Mouse (Mus musculus) forebrain, embryonic 16.5 days (tissue): ENCODE measurements around the gene Pdzrn3. TPM values are rescaled to one million over a fixed set of nuclear protein-coding genes. Genes with fewer than 3 reads are reported as not detected.

Source experiments
- ATAC-seq: fragments of 200-750 bp; cut with Nextera tagmentation; 2 replicates; pipeline ENCODE4 v1.8.0; 2017; ENCODE audit warnings: mild to moderate bottlenecking, moderate library complexity
- H3K27ac ChIP-seq: fragments of 300-500 bp; sonication (generic); 2 replicates; pipeline ENCODE4 v1.5.1; 2014; ENCODE audit warnings: low read length, control low read depth
- H3K27me3 ChIP-seq: fragments of 300-500 bp; sonication (generic); replicated peaks from 2 replicates; pipeline ENCODE4 v1.6.1; 2014; ENCODE audit warnings: low read length; ENCODE audit not compliant: control insufficient read depth, insufficient read depth
- H3K36me3 ChIP-seq: fragments of 300-500 bp; sonication (generic); 2 replicates; pipeline ENCODE4 v1.6.1; 2014; ENCODE audit not compliant: control insufficient read depth, insufficient read depth
- H3K4me1 ChIP-seq: fragments of 300-500 bp; sonication (generic); replicated peaks from 2 replicates; pipeline ENCODE4 v1.6.1; 2014; ENCODE audit warnings: low read length; ENCODE audit not compliant: control insufficient read depth, insufficient read depth
- H3K4me2 ChIP-seq: fragments of 300-500 bp; sonication (generic); 2 replicates; pipeline ENCODE4 v1.6.1; 2014; ENCODE audit warnings: mild to moderate bottlenecking, low read length, control low read depth
- H3K4me3 ChIP-seq: fragments of 300-500 bp; sonication (generic); replicated peaks from 2 replicates; pipeline ENCODE4 v1.5.1; 2014; ENCODE audit warnings: mild to moderate bottlenecking, low read length, control low read depth
- H3K9ac ChIP-seq: fragments of 300-500 bp; sonication (generic); replicated peaks from 2 replicates; pipeline ENCODE4 v1.6.1; 2014; ENCODE audit warnings: low read depth, low read length, control low read depth
- H3K9me3 ChIP-seq: fragments of 300-500 bp; sonication (generic); 2 replicates; pipeline ENCODE4 v1.6.1; 2016; ENCODE audit warnings: low read length; ENCODE audit not compliant: control insufficient read depth
- WGBS: fragments of 180-500 bp; shearing (Covaris S2); extraction: QIAGEN DNeasy Blood & Tissue Kit; methylation state at CpG from one replicate; pipeline ENCODE4 v1.1.7; 2014; 5-methylcytosine and 5-hydroxymethylcytosine counted together
- polyA plus RNA-seq: library from polyadenylated mRNA; unstranded; fragments of >200 nt; fragmentation: Nextera tagmentation; extraction: Ambion mirVana; gene quantifications from 2 replicates; pipeline ENCODE4 v1.2.1, GENCODE M21; 2015

Gene Pdzrn3
- polyA plus RNA-seq, 1 experiment from 2014 or later: 24.0 TPM

DNA sequence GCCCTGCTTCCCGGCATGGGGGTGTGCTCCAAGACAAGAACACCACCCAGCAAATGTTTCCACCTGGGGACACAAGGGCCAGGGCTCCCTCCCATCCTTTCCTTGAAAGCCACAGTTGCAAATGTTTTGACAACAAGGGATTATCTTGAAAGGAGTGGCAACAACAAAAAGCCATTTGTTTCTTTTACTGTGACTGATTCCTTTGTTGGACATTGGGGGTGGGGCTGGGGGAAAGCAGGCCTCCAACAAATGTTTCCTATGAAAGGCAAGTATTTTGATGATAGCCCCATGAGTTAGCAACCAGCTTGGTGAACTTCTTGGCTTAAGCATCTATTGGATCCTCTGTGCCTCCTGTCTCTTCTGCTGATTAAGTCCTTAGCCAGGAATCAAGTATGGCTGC lies 109.4 kb downstream of the Pdzrn3 start:
- peaks cover 14% of the 10 kb centered on the region; the same call in 1 of the 2 replicates for H3K27me3 ChIP-seq
- H3K4me2 ChIP-seq: no peak overlapping the region
- no peaks in the 10 kb centered on the region for H3K9me3 ChIP-seq
- H3K4me3 ChIP-seq: no peak overlapping the region
- no peak for ATAC-seq
- no peaks in the 10 kb centered on the region for H3K36me3 ChIP-seq
- peaks cover 18% of the 10 kb centered on the region for H3K4me1 ChIP-seq
- WGBS: 23% methylated on average over 1 of the region's 1 CpGs
- H3K27ac ChIP-seq: no peak overlapping the region
- H3K9ac ChIP-seq: no peak overlapping the region

DNA sequence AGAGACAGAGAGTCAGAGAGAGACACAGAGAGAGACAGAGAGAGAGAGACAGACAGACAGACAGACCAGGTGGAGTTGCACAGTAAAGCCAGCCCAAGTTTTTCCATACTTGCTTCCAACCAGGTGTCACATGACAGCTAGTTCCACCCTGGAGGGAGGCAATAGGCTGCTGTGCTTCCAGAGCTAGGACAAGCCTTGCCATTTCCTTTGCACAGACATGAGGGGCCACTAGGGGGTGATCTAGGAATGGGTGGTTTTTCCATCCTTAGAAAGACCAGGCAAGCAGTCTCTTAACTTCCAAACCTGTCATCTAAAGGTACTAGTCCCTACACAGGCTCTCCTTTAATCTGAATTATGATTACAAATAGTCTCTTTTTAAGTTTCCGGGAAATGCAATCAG lies 110.9 kb downstream of the Pdzrn3 start:
- WGBS: 48% methylated on average over 1 of the region's 1 CpGs
- Histone ChIP-seq H3K36me3 (no peaks in the 10 kb centered on the region), H3K4me3 (no peak overlapping the region), H3K27ac (no peak overlapping the region), H3K9ac (no peak overlapping the region), H3K4me2 (no peak overlapping the region), H3K4me1 (peaks cover 20% of the 10 kb centered on the region), H3K27me3 (peaks cover 12% of the 10 kb centered on the region; the same call in 1 of the 2 replicates), H3K9me3 (no peaks in the 10 kb centered on the region)
- ATAC-seq: peak; percentile 69

DNA sequence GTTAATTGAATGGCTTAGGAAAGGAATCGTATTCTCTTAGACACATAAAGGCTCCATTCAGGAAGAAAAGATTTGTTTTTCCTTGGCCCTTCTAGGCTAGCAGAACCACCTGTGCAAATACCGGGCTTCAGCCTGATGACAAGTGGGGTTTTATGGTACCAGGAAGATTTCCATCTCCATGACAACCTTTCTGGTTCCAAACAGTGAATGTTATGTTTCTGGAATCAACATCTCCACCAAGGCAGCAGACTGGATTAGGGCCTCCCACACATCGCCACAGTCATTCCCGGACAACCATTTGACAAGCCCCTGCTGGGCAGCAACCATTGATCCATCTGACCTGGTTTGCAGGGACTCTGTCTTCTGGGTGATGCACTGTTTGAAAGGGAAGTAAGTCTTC lies 114.2 kb downstream of the Pdzrn3 start:
- 0 out of 2 replicates have a peak, but pooled peaks cover 2% of the 10 kb centered on the region for H3K27me3 ChIP-seq
- H3K4me3 ChIP-seq: no peak overlapping the region
- H3K36me3 ChIP-seq: no peaks in the 10 kb centered on the region
- H3K9ac ChIP-seq: no peak overlapping the region
- no peaks in the 10 kb centered on the region for H3K9me3 ChIP-seq
- 5% methylated on average over 4 of the region's 4 CpGs for WGBS
- peaks cover 19% of the 10 kb centered on the region for H3K4me1 ChIP-seq
- no peak overlapping the region for H3K27ac ChIP-seq
- no peak; the same call in 1 of the 2 replicates for ATAC-seq
- H3K4me2 ChIP-seq: no peak overlapping the region

DNA sequence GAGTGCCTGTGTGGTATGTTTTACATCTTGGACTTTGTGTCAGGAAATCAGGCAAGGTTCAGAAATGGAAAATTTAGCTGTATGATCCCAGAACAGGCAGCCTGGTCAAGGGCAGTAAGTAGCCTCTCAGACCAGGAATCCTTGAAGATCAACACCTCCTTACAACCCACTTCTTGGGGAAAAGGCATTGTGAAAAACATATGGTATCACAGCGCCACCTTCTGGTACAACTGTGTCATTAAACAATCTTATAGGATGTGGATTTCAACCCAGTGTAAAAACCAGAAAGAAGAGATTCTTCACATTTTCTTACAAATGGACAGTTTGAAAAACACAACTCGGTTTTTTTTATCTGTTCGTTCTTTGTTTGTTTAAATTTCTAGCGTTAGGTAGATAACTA lies 116.2 kb downstream of the Pdzrn3 start:
- H3K36me3 ChIP-seq: no peaks in the 10 kb centered on the region
- WGBS: 7% methylated on average over 4 of the region's 4 CpGs
- no peak overlapping the region for H3K9ac ChIP-seq
- no peak overlapping the region for H3K4me3 ChIP-seq
- H3K9me3 ChIP-seq: no peaks in the 10 kb centered on the region
- no peak overlapping the region for H3K27ac ChIP-seq
- peak; percentile 49; the same call in 1 of the 2 replicates for ATAC-seq
- H3K27me3 ChIP-seq: no peaks in the 10 kb centered on the region
- H3K4me1 ChIP-seq: peaks cover 9% of the 10 kb centered on the region
- no peak overlapping the region for H3K4me2 ChIP-seq

DNA sequence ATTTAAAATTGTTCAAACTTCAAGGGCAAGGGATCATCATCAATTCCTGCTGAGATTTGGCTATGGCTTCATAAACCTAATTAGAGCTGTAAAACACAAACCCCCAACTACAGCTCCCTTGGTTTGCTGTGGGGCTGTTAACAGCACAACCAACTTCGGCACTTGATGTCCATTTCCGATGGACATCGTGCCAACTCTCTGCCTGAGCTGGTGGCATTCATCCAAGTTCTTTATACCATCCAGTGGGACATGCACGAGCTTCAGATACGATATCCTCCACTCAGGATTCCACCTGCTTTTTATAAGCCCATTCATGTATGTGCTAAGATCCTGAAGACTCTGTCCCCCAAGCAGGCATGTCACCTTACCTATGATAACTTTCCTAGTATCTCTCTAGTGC lies 118.3 kb downstream of the Pdzrn3 start:
- no peak overlapping the region for H3K4me3 ChIP-seq
- no peaks in the 10 kb centered on the region for H3K27me3 ChIP-seq
- H3K9me3 ChIP-seq: no peaks in the 10 kb centered on the region
- no peak overlapping the region for H3K4me2 ChIP-seq
- peaks cover 9% of the 10 kb centered on the region for H3K4me1 ChIP-seq
- WGBS: 55% methylated on average over 5 of the region's 5 CpGs
- no peak overlapping the region for H3K27ac ChIP-seq
- no peak for ATAC-seq
- H3K9ac ChIP-seq: no peak overlapping the region
- H3K36me3 ChIP-seq: no peaks in the 10 kb centered on the region

DNA sequence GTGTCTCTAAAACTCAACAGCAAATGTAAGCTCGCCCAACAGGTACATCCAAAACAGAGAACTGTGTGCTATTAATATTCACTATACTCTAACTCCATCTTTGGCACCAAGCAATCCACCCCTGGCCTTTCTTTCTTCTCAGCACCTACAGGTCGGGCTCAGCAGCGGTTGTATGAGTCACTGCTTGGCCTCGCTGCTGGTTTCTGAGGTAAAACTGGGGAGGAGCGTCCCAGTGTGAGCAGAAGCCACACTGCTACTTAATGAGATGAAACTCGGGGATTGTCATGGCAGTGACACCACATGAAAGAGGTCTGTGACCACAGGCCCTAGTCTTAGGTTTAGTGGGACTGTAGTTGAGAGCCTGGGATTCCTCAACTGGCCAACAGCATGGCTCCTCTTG lies 120.3 kb downstream of the Pdzrn3 start:
- no peak for ATAC-seq
- no peak overlapping the region for H3K4me2 ChIP-seq
- no peaks in the 10 kb centered on the region; the same call in 1 of the 2 replicates for H3K4me1 ChIP-seq
- WGBS: 88% methylated on average over 6 of the region's 6 CpGs
- H3K9ac ChIP-seq: no peak overlapping the region
- H3K4me3 ChIP-seq: no peak overlapping the region
- H3K9me3 ChIP-seq: no peaks in the 10 kb centered on the region
- no peak overlapping the region for H3K27ac ChIP-seq
- no peaks in the 10 kb centered on the region for H3K36me3 ChIP-seq
- no peaks in the 10 kb centered on the region for H3K27me3 ChIP-seq

DNA sequence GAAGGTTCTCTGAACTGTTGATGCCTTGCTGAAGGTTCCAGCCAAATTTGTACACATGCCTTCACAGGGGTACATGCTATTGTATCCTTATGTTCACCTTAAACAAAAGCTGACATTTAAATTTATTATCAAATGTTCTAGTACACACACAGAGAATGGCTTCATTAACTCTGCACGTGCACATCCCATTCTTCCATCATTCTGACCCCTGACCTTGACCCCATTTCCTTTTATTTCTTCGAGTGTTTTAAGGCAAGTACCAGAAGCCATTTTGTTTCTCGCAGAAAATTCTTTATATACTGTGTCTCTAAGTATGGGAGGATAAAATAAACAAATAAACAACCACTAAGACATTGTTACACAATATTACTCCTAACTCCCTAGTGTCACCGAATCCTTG lies 123.0 kb downstream of the Pdzrn3 start:
- Histone ChIP-seq H3K27ac (no peak overlapping the region), H3K4me3 (no peak overlapping the region), H3K4me1 (peaks cover 9% of the 10 kb centered on the region), H3K4me2 (no peak overlapping the region), H3K9ac (no peak overlapping the region), H3K36me3 (no peaks in the 10 kb centered on the region), H3K9me3 (no peaks in the 10 kb centered on the region), H3K27me3 (no peaks in the 10 kb centered on the region; the same call in 1 of the 2 replicates)
- WGBS: 67% methylated on average over 4 of the region's 4 CpGs
- ATAC-seq: no peak

DNA sequence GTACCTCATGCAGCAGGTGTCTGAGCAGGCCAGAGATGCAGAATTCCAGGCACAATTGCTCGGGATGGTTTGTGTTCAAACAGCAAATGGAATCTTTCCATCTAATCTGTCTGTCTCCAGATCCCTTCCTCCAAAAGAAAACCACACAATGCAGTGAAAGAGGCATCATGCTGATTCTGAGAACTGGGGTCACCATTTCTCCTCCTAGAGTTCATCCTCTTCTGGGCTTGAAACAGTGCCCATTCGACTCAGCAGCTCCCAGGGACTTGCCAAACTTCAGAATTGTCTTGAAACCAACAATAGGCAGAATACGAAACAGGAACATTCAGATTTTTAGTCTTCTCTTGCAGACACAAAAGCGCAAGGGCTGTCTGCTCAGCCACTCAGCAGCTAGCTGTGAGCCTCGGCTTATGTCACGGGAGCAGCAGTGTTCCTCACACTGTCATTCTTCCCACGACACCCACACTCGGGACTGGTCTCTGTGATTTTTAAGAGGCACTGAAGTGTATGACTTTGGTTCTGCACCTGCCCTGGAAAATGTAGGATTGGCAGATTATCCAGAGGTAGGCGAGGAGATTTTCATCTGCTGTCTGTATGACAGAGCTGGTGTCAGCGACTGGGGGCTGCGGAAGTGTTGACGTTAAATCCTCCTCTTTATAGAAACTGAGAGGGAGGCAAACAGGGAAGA lies 125.6 kb downstream of the Pdzrn3 start:
- Histone ChIP-seq H3K9me3 (no peaks in the 10 kb centered on the region), H3K4me3 (no peak overlapping the region), H3K36me3 (no peaks in the 10 kb centered on the region), H3K4me2 (no peak overlapping the region), H3K9ac (no peak overlapping the region), H3K27me3 (no peaks in the 10 kb centered on the region; the same call in 1 of the 2 replicates), H3K27ac (no peak overlapping the region), H3K4me1 (peaks cover 9% of the 10 kb centered on the region)
- no peak for ATAC-seq
- WGBS: 36% methylated on average over 12 of the region's 12 CpGs

DNA sequence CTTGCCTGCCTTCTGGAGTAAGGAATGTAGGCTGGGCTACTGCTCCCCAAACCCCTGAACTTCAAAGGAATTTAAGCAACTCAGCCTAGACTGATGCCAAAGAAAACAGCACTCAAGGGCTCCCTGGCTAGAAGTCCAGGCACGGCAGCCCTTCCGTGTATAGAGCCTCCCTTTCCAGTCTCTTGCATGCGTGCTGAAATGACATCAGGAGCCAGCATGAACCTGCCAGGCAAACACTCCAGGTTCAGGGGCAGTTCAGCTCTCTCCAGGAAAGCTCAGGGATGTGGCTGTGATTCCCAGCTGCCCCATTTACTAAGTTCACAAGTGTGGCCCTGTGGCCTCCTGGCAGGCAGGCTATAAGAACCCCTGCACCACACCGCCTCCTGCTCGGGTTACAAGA lies 126.5 kb downstream of the Pdzrn3 start:
- Histone ChIP-seq H3K27ac (no peak overlapping the region), H3K9ac (no peak overlapping the region), H3K4me1 (peaks cover 9% of the 10 kb centered on the region), H3K4me2 (no peak overlapping the region), H3K36me3 (no peaks in the 10 kb centered on the region), H3K4me3 (no peak overlapping the region), H3K9me3 (no peaks in the 10 kb centered on the region), H3K27me3 (no peaks in the 10 kb centered on the region; the same call in 1 of the 2 replicates)
- 49% methylated on average over 5 of the region's 5 CpGs for WGBS
- ATAC-seq: peak; percentile 51
